Mouse (Mus musculus) erythroid progenitor cell, adult 5-6 weeks (primary cell): ENCODE data around the gene Slc41a2. TPM values are rescaled to one million over a fixed set of nuclear protein-coding genes. Genes with fewer than 3 reads are reported as not detected.
"Not testable (repeated sequence)": the region's sequence is repeated elsewhere in the genome, so short reads cannot be mapped to it uniquely, and the experiment has no call there.

Experiments used
- ATAC-seq: replicated peaks from 2 replicates; pipeline ENCODE4 v1.8.0; 2016; ENCODE audit warnings: moderate number of reproducible peaks, mild to moderate bottlenecking, moderate TSS enrichment, inconsistent platforms; ENCODE audit not compliant: poor library complexity, low FRiP score, severe bottlenecking
- total RNA-seq, 2 experiments: library from RNA; stranded (forward) in 1 of 2; stranded (reverse) in 1 of 2; fragments of 150-400 nt in 1 of 2; fragments of 186-747, 209-891 nt in 1 of 2; gene quantifications; 2 replicates each; pipeline versions ENCODE4 v1.2.3 to v1.2.4; 2015 to 2017; ENCODE audit warnings: low replicate concordance in 2 of 2

Gene Slc41a2
- total RNA-seq, 2 experiments from 2014 or later: not detected

- ATAC-seq: no peak
Observed at GRCm38 (mm10) chr10:83354333-83354719, 16.6 kb upstream of the Slc41a2 start.

- ATAC-seq: no peak
Observed at GRCm38 (mm10) chr10:83353680-83354332, 16.1 kb upstream of the Slc41a2 start.

GRCm38 (mm10) chr10:83351779-83352178 is 14.1 kb upstream of the Slc41a2 start:
- not testable (repeated sequence) for ATAC-seq

- no peak for ATAC-seq
Observed at GRCm38 (mm10) chr10:83350689-83351088, 13.0 kb upstream of the Slc41a2 start.

- ATAC-seq: no peak
Observed at GRCm38 (mm10) chr10:83347494-83347893, 9.8 kb upstream of the Slc41a2 start.

GRCm38 (mm10) chr10:83346359-83346736 is 8.7 kb upstream of the Slc41a2 start:
- ATAC-seq: no peak

GRCm38 (mm10) chr10:83345693-83346358 is 8.1 kb upstream of the Slc41a2 start:
- no peak for ATAC-seq

GRCm38 (mm10) chr10:83343828-83344685 is 6.4 kb upstream of the Slc41a2 start:
- ATAC-seq: no peak

GRCm38 (mm10) chr10:83343171-83343570 is 5.5 kb upstream of the Slc41a2 start:
- no peak for ATAC-seq

- ATAC-seq: no peak
Observed at GRCm38 (mm10) chr10:83341226-83341625, 3.5 kb upstream of the Slc41a2 start.

GRCm38 (mm10) chr10:83337971-83338598 is 403 bp upstream of the Slc41a2 start:
- ATAC-seq: no peak

GRCm38 (mm10) chr10:83336336-83336735 is 1.3 kb downstream of the Slc41a2 start:
- no peak for ATAC-seq

GRCm38 (mm10) chr10:83332581-83332980 is 5.1 kb downstream of the Slc41a2 start:
- no peak for ATAC-seq

GRCm38 (mm10) chr10:83331811-83332210 is 5.9 kb downstream of the Slc41a2 start:
- no peak for ATAC-seq

GRCm38 (mm10) chr10:83330336-83330735 is 7.3 kb downstream of the Slc41a2 start:
- no peak for ATAC-seq

GRCm38 (mm10) chr10:83328791-83329190 is 8.9 kb downstream of the Slc41a2 start:
- no peak for ATAC-seq

GRCm38 (mm10) chr10:83326648-83327285 is 10.9 kb downstream of the Slc41a2 start:
- no peak for ATAC-seq

GRCm38 (mm10) chr10:83325903-83326302 is 11.8 kb downstream of the Slc41a2 start:
- ATAC-seq: no peak

- ATAC-seq: no peak
Observed at GRCm38 (mm10) chr10:83324871-83325270, 12.8 kb downstream of the Slc41a2 start.
